Mouse (Mus musculus): ENCODE results near the gene Lif. TPM values are rescaled to one million over a fixed set of nuclear protein-coding genes. Genes with fewer than 3 reads are reported as not detected.

Lif gene
- polyA plus RNA-seq, 1 experiment from 2014 or later: not detected

DNA sequence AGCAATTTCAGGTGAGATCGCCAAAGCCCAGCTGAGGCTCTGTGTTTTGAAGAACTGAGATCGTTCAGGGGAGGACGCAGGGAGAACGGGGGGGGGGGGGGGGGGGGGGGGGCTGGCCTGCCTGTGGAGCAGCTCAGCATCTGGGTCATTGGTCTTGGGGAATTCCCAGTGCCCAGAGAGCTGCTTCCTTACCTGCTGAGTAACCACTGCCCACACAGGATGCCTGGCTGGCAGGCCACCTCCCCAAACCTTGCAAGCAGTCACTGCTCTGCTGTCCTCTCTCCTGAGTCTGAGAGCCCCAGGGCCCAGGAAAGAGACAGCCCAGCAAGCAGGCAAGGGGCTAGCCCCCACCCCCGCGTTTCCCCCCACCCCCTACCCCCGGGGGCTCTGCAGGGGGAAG lies 5.5 kb downstream of the Lif start:
- Histone ChIP-seq H3K4me3 (ENCODE audit: low read depth, low read length) (no peak overlapping the region), H3K9me3 (replicated peaks; ENCODE audit: control insufficient read depth, low read length) (no peaks in the 10 kb centered on the region), H3K9ac (ENCODE audit: low read depth, low read length) (no peak overlapping the region), H3K4me1 (ENCODE audit: control insufficient read depth, low read depth, low read length) (peaks cover 10% of the 10 kb centered on the region), H3K4me2 (ENCODE audit: low read depth, low read length) (no peak overlapping the region), H3K27ac (ENCODE audit: low read length) (no peak overlapping the region), H3K27me3 (ENCODE audit: control insufficient read depth, insufficient read depth, low read depth, low read length) (peaks cover 33% of the 10 kb centered on the region), H3K36me3 (ENCODE audit: control insufficient read depth, insufficient read depth) (no peaks in the 10 kb centered on the region)
- no peak for ATAC-seq (ENCODE audit: low read depth)
- 37% methylated on average over 7 of the region's 7 CpGs for WGBS (ENCODE audit: insufficient replicate concordance)

DNA sequence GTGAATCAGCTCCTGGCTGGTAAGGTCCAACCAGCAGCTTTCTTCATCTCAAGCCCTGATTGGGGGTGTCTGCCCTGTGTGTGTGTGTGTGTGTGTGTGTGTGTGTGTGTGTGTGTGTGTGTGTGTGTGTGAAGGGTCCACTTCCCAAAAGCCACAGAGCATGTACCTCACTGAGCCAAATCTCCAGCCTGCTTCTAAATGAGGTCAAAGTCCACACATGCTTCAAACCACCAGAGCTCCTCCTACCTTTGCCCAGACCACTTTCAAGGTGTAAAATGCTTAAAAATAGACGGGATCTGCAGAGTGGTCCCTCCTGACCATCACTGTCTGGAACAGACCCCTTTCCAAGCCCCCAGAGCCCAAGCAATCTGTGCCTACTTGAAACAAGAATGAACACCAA lies 5.9 kb downstream of the Lif start:
- H3K27ac ChIP-seq (ENCODE audit: low read length): no peak overlapping the region
- no peaks in the 10 kb centered on the region for H3K9me3 ChIP-seq (replicated peaks; ENCODE audit: control insufficient read depth, low read length)
- H3K4me3 ChIP-seq (ENCODE audit: low read depth, low read length): no peak overlapping the region
- H3K36me3 ChIP-seq (ENCODE audit: control insufficient read depth, insufficient read depth): no peaks in the 10 kb centered on the region
- peaks cover 38% of the 10 kb centered on the region for H3K27me3 ChIP-seq (ENCODE audit: control insufficient read depth, insufficient read depth, low read depth, low read length)
- H3K4me2 ChIP-seq (ENCODE audit: low read depth, low read length): no peak overlapping the region
- H3K4me1 ChIP-seq (ENCODE audit: control insufficient read depth, low read depth, low read length): peaks cover 6% of the 10 kb centered on the region
- H3K9ac ChIP-seq (ENCODE audit: low read depth, low read length): no peak overlapping the region
- WGBS (ENCODE audit: insufficient replicate concordance): 25% methylated on average over 1 of the region's 1 CpGs
- no peak for ATAC-seq (ENCODE audit: low read depth)

DNA sequence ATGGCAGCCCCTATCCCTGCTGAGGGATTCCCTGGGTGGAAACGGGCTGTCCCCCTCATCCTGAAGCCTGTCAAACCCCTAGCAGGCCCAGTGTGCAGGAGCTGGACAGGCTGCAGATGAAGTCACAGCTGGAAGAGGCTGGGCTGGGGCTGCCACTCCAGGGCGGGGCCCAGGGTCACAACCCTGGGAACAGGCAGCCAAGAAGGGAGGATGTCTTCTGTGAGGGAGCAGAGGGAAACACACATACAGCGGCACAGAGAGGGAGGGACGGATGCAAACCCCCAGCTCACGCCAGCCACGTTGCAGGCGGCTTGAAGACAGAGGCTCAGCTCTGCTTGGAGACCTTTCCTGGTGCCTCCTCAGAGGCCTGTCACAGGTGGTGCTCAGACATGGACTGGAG lies 6.7 kb downstream of the Lif start:
- H3K36me3 ChIP-seq (ENCODE audit: control insufficient read depth, insufficient read depth): no peaks in the 10 kb centered on the region
- WGBS (ENCODE audit: insufficient replicate concordance): 61% methylated on average over 7 of the region's 7 CpGs
- ATAC-seq (ENCODE audit: low read depth): no peak
- no peaks in the 10 kb centered on the region for H3K9me3 ChIP-seq (replicated peaks; ENCODE audit: control insufficient read depth, low read length)
- no peak overlapping the region for H3K9ac ChIP-seq (ENCODE audit: low read depth, low read length)
- peaks cover 46% of the 10 kb centered on the region for H3K27me3 ChIP-seq (ENCODE audit: control insufficient read depth, insufficient read depth, low read depth, low read length)
- H3K4me3 ChIP-seq (ENCODE audit: low read depth, low read length): no peak overlapping the region
- peaks cover 2% of the 10 kb centered on the region for H3K4me1 ChIP-seq (ENCODE audit: control insufficient read depth, low read depth, low read length)
- no peak overlapping the region for H3K27ac ChIP-seq (ENCODE audit: low read length)
- no peak overlapping the region for H3K4me2 ChIP-seq (ENCODE audit: low read depth, low read length)

DNA sequence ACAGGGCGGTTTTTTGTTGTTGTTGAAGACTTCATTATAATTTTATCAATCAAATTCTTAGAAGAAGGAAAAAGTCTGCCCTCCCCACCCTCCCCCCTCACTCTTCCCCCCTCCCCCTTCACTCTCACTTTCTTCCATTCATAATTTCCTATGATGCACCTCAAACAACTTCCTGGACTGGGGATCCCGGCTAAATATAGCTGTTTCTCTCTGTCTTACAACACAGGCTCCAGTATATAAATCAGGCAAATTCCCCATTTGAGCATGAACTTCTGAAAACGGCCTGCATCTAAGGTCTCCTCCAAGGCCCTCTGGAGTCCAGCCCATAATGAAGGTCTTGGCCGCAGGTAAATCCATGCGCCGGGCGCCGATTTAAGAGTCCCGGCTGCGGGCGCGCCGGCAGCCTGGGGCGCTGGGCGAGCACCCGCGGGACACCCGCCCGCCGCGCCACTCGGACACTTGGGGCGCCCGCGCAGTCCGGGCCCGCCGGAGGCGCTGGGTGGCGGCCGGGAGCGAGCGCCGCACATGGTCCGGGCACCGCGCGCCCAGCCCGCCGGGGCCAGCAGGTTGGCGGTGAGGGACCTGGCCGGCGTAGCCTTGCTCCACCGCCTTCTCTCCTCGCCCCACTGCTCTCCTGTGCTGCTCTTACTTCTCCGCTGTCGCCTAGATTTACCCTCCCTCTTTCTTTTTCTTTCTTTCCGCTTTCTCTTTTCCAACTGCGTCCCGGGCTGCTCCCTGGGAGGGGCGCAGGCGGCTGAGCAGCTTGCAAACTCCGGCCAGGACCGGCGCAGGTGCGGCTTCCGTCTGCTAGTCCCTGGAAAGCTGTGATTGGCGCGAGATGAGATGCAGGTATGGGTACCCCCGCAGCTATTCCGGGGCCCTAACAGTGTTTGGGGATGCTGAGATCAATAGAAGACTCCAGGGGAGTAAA lies 9.2 kb downstream of the Lif start:
- Histone ChIP-seq H3K9ac (ENCODE audit: low read depth, low read length) (peak overlapping the region; percentile 7; the same call in 1 of the 2 replicates), H3K27me3 (ENCODE audit: control insufficient read depth, insufficient read depth, low read depth, low read length) (peaks cover 54% of the 10 kb centered on the region)

DNA sequence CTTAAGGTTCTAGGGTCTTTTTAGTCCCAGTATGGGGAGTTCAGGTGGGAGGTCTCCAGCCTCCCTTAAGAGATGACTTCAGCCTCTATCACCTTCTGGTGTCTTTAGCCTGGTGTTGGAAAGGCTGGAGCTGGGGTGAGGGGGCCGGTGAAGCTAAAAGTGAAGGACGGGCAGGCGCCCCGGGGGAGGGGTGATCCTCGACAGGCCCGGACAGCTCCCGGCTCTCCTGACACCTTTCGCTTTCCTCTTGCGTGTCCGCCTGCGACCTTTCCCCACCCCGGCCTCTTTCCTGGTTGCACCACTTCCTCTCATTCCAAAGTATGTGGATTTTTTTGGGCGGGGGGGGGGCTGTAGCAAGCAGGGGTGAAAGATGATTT lies 9.8 kb downstream of the Lif start:
- H3K4me3 ChIP-seq (ENCODE audit: low read depth, low read length): peak overlapping the region; percentile 59

More for the DNA sequence above, 9.2 kb downstream of the Lif start:
- no peaks in the 10 kb centered on the region for H3K36me3 ChIP-seq (ENCODE audit: control insufficient read depth, insufficient read depth)
- H3K9me3 ChIP-seq (replicated peaks; ENCODE audit: control insufficient read depth, low read length): no peaks in the 10 kb centered on the region
- H3K4me2 ChIP-seq (ENCODE audit: low read depth, low read length): peak overlapping the region; percentile 65
- H3K4me1 ChIP-seq (ENCODE audit: control insufficient read depth, low read depth, low read length): no peaks in the 10 kb centered on the region; the same call in none of the 2 replicates
- ATAC-seq (ENCODE audit: low read depth): peak; percentile 69
- no peak overlapping the region for H3K27ac ChIP-seq (ENCODE audit: low read length)
- H3K4me3 ChIP-seq (ENCODE audit: low read depth, low read length): peak overlapping the region; percentile 59
- under 1% methylated on average over 53 of the region's 61 CpGs for WGBS (ENCODE audit: insufficient replicate concordance)

DNA sequence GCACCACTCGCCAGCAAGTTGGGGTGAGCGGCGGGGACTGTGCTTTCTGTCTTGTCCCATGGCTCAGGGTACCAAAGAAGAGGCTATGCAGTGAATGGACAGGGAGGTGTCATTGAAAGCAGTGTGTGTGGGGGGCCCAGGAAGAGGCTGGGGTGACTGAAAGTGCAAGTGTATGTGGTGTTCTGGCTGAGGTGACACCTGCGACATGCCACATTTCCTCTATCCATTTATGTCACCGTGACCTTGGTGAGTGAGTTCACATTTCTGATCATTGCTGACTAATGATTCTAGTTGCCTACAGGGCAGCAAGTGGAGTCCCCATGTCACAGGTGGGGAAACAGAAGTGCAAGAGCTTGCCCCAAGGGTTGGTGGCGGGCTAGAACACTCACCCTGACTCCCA lies 11.1 kb downstream of the Lif start:
- H3K9ac ChIP-seq (ENCODE audit: low read depth, low read length): no peak overlapping the region
- no peak overlapping the region for H3K4me3 ChIP-seq (ENCODE audit: low read depth, low read length)
- H3K4me1 ChIP-seq (ENCODE audit: control insufficient read depth, low read depth, low read length): no peaks in the 10 kb centered on the region; the same call in none of the 2 replicates
- H3K36me3 ChIP-seq (ENCODE audit: control insufficient read depth, insufficient read depth): no peaks in the 10 kb centered on the region
- H3K27ac ChIP-seq (ENCODE audit: low read length): no peak overlapping the region
- no peak for ATAC-seq (ENCODE audit: low read depth)
- 64% methylated on average over 6 of the region's 6 CpGs for WGBS (ENCODE audit: insufficient replicate concordance)
- peaks cover 54% of the 10 kb centered on the region for H3K27me3 ChIP-seq (ENCODE audit: control insufficient read depth, insufficient read depth, low read depth, low read length)
- no peaks in the 10 kb centered on the region for H3K9me3 ChIP-seq (replicated peaks; ENCODE audit: control insufficient read depth, low read length)
- H3K4me2 ChIP-seq (ENCODE audit: low read depth, low read length): no peak overlapping the region

More for the DNA sequence above, 9.8 kb downstream of the Lif start:
- ATAC-seq (ENCODE audit: low read depth): no peak
- no peaks in the 10 kb centered on the region; the same call in none of the 2 replicates for H3K4me1 ChIP-seq (ENCODE audit: control insufficient read depth, low read depth, low read length)
- 4% methylated on average over 13 of the region's 13 CpGs for WGBS (ENCODE audit: insufficient replicate concordance)
- no peak overlapping the region for H3K9ac ChIP-seq (ENCODE audit: low read depth, low read length)
- peak overlapping the region; percentile 65 for H3K4me2 ChIP-seq (ENCODE audit: low read depth, low read length)
- no peaks in the 10 kb centered on the region for H3K36me3 ChIP-seq (ENCODE audit: control insufficient read depth, insufficient read depth)
- peaks cover 54% of the 10 kb centered on the region for H3K27me3 ChIP-seq (ENCODE audit: control insufficient read depth, insufficient read depth, low read depth, low read length)
- H3K9me3 ChIP-seq (replicated peaks; ENCODE audit: control insufficient read depth, low read length): no peaks in the 10 kb centered on the region
- no peak overlapping the region for H3K27ac ChIP-seq (ENCODE audit: low read length)

GRCm38 (mm10) chr11:4270744-4271459 lies 13.5 kb downstream of the Lif start:
- Histone ChIP-seq H3K4me2 (ENCODE audit: low read depth, low read length) (no peak overlapping the region), H3K27ac (ENCODE audit: low read length) (no peak overlapping the region), H3K36me3 (ENCODE audit: control insufficient read depth, insufficient read depth) (no peaks in the 10 kb centered on the region), H3K27me3 (ENCODE audit: control insufficient read depth, insufficient read depth, low read depth, low read length) (peaks cover 40% of the 10 kb centered on the region), H3K4me3 (ENCODE audit: low read depth, low read length) (no peak overlapping the region), H3K9me3 (replicated peaks; ENCODE audit: control insufficient read depth, low read length) (no peaks in the 10 kb centered on the region), H3K4me1 (ENCODE audit: control insufficient read depth, low read depth, low read length) (no peaks in the 10 kb centered on the region; the same call in none of the 2 replicates), H3K9ac (ENCODE audit: low read depth, low read length) (no peak overlapping the region)
- 27% methylated on average over 20 of the region's 20 CpGs for WGBS (ENCODE audit: insufficient replicate concordance)
- no peak for ATAC-seq (ENCODE audit: low read depth)

- no peak overlapping the region for H3K4me3 ChIP-seq (ENCODE audit: low read depth, low read length)
- 65% methylated on average over 11 of the region's 11 CpGs for WGBS (ENCODE audit: insufficient replicate concordance)
- no peak overlapping the region for H3K9ac ChIP-seq (ENCODE audit: low read depth, low read length)
- no peaks in the 10 kb centered on the region for H3K36me3 ChIP-seq (ENCODE audit: control insufficient read depth, insufficient read depth)
- no peak for ATAC-seq (ENCODE audit: low read depth)
- H3K4me2 ChIP-seq (ENCODE audit: low read depth, low read length): no peak overlapping the region
- no peaks in the 10 kb centered on the region; the same call in 1 of the 2 replicates for H3K4me1 ChIP-seq (ENCODE audit: control insufficient read depth, low read depth, low read length)
- no peak overlapping the region for H3K27ac ChIP-seq (ENCODE audit: low read length)
- H3K9me3 ChIP-seq (replicated peaks; ENCODE audit: control insufficient read depth, low read length): no peaks in the 10 kb centered on the region
- H3K27me3 ChIP-seq (ENCODE audit: control insufficient read depth, insufficient read depth, low read depth, low read length): peaks cover 34% of the 10 kb centered on the region
Measured at GRCm38 (mm10) chr11:4271544-4271943, 14.2 kb downstream of the Lif start.

GRCm38 (mm10) chr11:4276411-4276861 lies 19.1 kb downstream of the Lif start:
- WGBS (ENCODE audit: insufficient replicate concordance): 64% methylated on average over 11 of the region's 11 CpGs
- no peak for ATAC-seq (ENCODE audit: low read depth)
- no peak overlapping the region for H3K27ac ChIP-seq (ENCODE audit: low read length)
- H3K4me1 ChIP-seq (ENCODE audit: control insufficient read depth, low read depth, low read length): no peaks in the 10 kb centered on the region
- H3K9me3 ChIP-seq (replicated peaks; ENCODE audit: control insufficient read depth, low read length): no peaks in the 10 kb centered on the region
- no peaks in the 10 kb centered on the region for H3K27me3 ChIP-seq (ENCODE audit: control insufficient read depth, insufficient read depth, low read depth, low read length)
- no peak overlapping the region for H3K9ac ChIP-seq (ENCODE audit: low read depth, low read length)
- no peak overlapping the region for H3K4me3 ChIP-seq (ENCODE audit: low read depth, low read length)
- H3K36me3 ChIP-seq (ENCODE audit: control insufficient read depth, insufficient read depth): no peaks in the 10 kb centered on the region
- H3K4me2 ChIP-seq (ENCODE audit: low read depth, low read length): no peak overlapping the region
